Mouse (Mus musculus) left cerebral cortex, postnatal 10 days (tissue): ENCODE measurements around the gene Exoc1. TPM values are rescaled to one million over a fixed set of nuclear protein-coding genes. Genes with fewer than 3 reads are reported as not detected.

ENCODE experiments used
- DNase-seq, 2 experiments: peaks; one replicate each; pipeline ENCODE4 v3.0.0; 2021 to 2022; ENCODE audit warnings: low spot score in 2 of 2, mixed read lengths in 1 of 2; ENCODE audit errors: extremely low spot score in 1 of 2
- intact Hi-C: fragments of 180-260 bp; cut with DNase I; formaldehyde crosslinking; loops from one replicate; pipeline ENCODE4 v1.15.1; 2025
- total RNA-seq, 2 experiments: library from RNA; stranded (reverse); gene quantifications; 2 replicates each; pipeline ENCODE4 v1.2.3; 2021

Gene Exoc1
- total RNA-seq, 2 experiments from 2014 or later = 66.0 to 68.7 TPM

DNA sequence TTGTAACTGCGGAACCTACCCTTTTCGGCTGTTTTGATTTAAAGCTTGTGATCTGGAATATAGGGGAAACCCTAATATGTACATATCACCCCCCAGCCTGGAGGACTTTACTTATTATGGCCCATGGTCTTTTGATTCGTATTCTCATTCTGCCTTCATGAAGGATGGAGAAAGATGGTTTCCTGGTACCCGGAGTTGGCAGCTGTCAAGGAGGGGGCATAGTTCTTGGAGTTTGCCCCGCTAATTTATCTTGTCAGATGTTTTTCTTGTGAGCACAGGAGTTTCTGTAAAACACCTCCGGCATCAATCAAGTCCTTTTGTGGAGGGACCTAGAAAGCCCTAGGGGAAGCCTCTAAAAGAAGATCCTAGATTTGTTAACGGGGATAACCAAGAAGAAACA is 60.2 kb downstream of the Exoc1 start:
- intact Hi-C loops = loop anchor here (2.0 to 5.0 kb wide), 2 partner anchors 253 to 269 kb away; no protein-coding TSS in a partner anchor
- no peak for DNase-seq

DNA sequence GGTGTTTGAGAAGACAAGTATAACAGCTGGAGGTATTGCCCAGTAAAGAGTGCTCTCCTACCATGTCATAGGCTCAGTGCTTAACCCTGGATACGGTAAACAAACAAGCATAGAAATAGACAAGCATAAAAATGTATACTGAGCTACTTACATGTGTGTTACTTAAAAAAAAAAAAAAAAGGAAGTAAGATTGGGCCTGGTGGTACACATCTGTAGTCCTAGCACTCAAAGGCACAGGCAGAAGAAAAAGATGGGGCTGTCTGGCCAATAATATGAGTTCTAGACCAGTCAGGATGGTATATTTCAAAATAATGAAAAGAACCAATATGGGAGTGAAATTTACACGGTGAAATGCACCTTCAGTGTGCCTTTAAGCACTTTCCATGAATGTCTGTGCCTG is 60.9 kb downstream of the Exoc1 start:
- no peak for DNase-seq
- intact Hi-C loops = no loop called here

DNA sequence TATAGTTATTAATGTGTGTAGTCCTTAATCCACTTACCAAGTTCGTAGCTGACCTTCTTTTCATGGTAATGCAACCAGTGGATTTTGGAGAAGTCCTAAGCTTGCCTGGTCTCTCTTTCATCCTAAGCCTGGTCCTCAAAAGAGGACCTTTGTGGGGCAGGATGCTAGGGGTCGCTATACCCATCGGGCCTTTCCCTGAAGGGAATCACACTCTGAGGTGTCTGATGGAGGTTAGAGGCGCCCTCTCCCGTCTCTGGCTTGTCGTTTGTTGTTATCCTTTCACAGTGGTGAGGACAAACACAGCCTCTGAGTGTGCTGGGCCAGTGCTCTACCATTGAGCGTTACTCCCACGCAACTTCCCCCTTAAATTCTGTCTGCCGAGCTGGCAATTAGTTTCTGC is 62.8 kb downstream of the Exoc1 start:
- intact Hi-C loops = no loop called here

DNA sequence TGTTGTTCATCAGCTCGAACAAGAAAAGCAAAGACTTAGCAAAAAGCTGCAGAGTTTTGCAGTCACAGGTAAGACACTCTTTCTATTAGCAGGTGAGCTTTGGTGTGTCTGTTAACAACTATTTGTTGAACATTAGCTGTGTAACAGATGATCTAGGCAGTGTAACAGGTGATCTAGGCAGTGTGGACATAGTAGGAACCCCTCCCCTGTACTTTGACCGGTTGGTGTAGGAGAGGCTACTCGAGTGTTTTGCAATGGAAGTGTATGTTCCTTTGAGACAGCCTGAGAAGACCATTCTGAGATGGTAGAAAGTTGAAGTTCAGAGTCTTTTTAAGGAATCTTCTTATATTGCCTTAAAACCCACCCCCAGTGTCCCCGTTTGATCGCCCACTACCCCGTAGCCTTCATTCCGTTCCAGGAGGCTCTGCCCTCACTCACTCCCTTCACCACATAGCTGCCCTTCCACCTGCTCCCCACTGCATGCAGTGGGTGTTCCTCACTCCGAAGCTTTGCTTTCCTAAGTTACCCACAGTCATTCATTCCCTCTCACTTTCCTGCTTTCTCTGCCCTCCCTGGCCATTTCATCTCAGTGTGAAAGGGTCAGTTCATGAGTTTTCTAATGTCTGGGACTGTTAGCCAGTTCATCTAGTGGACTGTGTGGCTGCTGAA is 80.7 kb downstream of the Exoc1 start:
- DNase-seq = no peak
- intact Hi-C loops = no loop called here

More for the DNA sequence above, 62.8 kb downstream of the Exoc1 start:
- DNase-seq = no peak

DNA sequence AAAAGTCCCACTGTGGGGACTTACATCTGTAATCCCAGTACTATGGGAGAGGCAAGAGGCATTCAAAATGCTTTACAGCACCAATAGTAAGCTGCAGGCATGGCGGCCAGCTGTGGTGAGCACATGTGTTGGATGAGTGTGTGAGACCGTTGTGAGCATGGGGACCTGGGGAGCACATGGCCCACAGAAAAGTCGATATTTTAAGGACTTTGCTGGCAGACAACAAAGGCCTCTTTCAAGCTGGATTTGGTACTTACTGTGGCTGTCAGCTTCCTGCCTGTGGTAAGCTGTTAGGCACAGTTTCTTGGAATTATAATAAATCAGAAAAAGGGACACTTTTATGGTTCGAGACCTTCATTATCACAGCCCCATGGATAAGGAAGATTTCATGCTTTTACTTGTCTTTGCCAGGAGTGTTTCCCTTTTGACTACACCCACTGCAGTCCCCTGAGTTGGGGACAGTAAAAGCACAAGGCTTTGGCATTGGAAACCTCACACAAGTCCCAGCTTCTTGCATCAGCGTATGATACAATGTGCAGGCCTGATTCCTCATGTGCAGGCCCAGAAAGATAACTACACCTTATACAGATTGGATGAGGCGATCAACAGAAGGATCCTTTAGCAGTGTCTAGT is 83.9 kb downstream of the Exoc1 start:
- no peak for DNase-seq
- intact Hi-C loops = no loop called here

DNA sequence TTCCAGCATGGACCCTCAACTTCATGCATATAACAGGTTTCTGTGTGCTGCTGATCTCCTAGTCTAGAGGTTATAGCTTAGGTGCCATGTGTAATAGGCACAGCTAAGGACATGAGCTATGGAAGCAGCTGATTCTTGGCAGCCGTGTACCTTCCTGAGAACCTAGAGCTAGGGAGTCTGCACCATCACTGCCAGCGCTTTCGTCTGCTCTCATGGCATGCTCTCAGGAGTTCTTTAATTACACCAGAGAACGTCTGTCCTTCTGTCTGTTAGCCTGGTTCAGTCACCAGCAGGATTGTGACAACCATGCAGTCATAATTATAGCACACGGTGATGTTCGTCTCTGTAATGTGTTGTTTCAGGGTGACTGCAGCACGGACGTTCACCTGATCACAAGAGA is 86.2 kb downstream of the Exoc1 start:
- intact Hi-C loops = no loop called here
- DNase-seq = peak in 1 of 2 experiments; percentile 36

DNA sequence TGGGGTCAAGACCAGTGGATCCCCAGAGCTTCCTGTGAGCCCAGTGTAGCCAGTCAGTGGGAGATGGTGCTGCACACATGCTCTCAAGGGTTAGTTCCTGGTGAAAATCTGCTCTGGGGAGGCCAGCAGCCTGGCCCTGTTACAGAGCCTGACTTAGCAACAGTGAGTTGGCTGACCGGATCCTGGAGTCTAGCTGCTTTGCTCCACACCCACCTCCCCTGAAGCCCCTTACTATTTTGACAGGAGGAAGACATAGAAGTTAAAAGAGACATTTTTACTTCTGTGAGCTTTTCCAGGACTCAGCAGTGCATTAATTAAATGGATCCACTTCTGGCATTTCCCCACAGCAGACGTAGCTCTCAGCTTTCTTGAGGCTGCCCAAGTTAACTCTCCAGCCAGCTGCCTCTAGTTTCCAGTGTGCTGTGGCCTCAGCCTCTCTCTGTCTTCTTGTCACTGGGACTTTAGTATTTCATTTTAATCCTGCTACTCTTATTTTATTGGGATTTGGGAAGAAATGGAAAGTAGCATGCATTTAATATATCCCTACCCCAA is 87.2 kb downstream of the Exoc1 start:
- intact Hi-C loops = no loop called here
- DNase-seq = peak in 1 of 2 experiments; percentile 18

DNA sequence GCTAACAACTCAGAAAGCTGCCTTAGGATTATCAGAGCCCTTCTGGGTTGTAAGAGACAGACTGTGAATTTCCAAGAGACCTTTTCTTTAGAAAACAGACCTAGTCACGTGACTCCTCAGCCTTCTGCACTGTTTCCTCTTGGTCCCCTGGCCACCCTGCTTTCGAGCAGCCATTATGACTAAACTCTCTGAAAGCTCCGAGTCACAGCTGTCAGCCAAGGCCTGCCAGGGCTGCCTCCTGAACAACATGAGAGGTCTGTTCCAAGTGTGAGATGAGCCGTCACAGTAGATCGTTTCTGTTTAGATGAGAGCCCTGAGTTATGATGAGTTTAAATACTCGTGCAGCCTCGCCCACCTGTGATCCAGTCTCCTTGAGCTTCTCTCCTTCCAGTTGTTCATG is 89.6 kb downstream of the Exoc1 start:
- DNase-seq = no peak
- intact Hi-C loops = no loop called here

Other genes with a start within 250 kb of the Exoc1 start
- 10 to 100 TPM; 42.5 to 43.2 TPM for gene Clock, start 224.5 kb upstream of the Exoc1 start, total RNA-seq
- gene Pdcl2, start 198.2 kb upstream of the Exoc1 start, total RNA-seq = not detected
- not detected for gene Nmu, start 165.5 kb upstream of the Exoc1 start, total RNA-seq
- gene Gm7271, start 45.3 kb upstream of the Exoc1 start, total RNA-seq = under 1 TPM in 1 of 2 experiments, not detected in 1; 0.77 TPM
- gene Cep135, start 59.4 kb downstream of the Exoc1 start, total RNA-seq = 1 to 10 TPM; 6.9 to 8.0 TPM
- 100 to 1,000 TPM; 151 to 163 TPM for gene C530008M17Rik, start 127.2 kb downstream of the Exoc1 start, total RNA-seq